Mouse (Mus musculus) embryonic fibroblast, embryonic 13.5 days (primary cell): ENCODE measurements around the gene Sh3bp1.

Experiments
- CTCF ChIP-seq: IDR thresholded peaks from 2 replicates; pipeline ENCODE4 v1.5.1; 2011; ENCODE audit warnings: mild to moderate bottlenecking, control low read depth, low read length, moderate library complexity, borderline replicate concordance; ENCODE audit not compliant: insufficient read depth
- POLR2A ChIP-seq: IDR thresholded peaks from 2 replicates; pipeline ENCODE4 v1.6.1; 2011; ENCODE audit warnings: low read depth, mild to moderate bottlenecking, control low read depth, low read length, moderate library complexity

DNA sequence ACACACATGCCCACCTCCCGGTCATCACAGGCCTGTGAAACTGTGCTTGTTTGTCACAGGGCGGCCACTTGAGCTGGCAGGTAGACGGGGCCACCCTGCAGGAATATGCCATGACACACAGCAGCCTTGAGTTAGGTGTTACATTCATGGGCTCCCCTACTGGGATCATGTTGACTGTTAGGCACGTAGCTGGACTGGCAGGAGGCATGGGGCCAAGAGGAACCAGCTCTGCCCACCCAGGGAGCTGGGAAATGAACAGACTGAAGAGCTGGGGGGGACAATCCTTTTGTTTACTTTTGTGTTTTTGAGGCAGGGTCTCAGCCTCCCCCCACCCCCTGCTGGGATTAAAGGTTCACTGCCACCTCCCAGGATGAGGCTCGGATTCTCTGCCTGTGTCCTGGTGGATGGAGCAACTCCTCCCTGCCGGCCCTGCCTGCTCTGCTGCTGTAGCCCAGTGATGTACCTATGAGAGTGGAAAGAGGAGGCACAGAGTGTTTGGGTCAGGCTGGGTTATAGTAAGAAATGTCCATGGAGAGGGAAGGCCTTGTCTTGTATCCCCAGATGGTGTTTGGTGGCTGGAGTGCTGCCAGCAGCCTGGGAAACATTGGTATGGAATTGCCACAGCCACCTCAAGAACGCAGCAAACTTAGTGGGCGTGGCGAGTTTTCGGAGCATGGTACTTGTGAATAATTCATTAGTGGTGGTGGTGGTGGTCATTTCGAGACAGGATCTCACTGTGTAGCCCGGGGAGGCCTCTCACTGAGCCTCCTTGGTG, 16.7 kb downstream of the Sh3bp1 start:
- TF ChIP-seq POLR2A (no peak), CTCF (no peak)
